Mouse (Mus musculus) kidney, adult 2 months (tissue): ENCODE data around the gene Col6a1. TPM values are rescaled to one million over a fixed set of nuclear protein-coding genes. Genes with fewer than 3 reads are reported as not detected.

Source experiments
- DNase-seq: peaks from one replicate; pipeline ENCODE4 v3.0.0; 2021
- H3K27ac ChIP-seq: fragments of 200-500 bp; 2 replicates; pipeline ENCODE4 v1.5.1; 2012; ENCODE audit warnings: low read depth, low read length, control low read depth, inconsistent platforms; ENCODE audit not compliant: insufficient read depth
- H3K27me3 ChIP-seq: fragments of 200-500 bp; replicated peaks from 2 replicates; pipeline ENCODE4 v1.6.1; 2012; ENCODE audit warnings: mild to moderate bottlenecking, moderate library complexity, low read length, inconsistent platforms; ENCODE audit not compliant: control insufficient read depth, insufficient read depth
- H3K36me3 ChIP-seq: fragments of 200-500 bp; 2 replicates; pipeline ENCODE4 v1.6.1; 2012; ENCODE audit warnings: mild to moderate bottlenecking, moderate library complexity, low read length, inconsistent platforms; ENCODE audit not compliant: control insufficient read depth, insufficient read depth
- H3K4me1 ChIP-seq: fragments of 200-500 bp; 2 replicates; pipeline ENCODE4 v1.6.1; 2011; ENCODE audit warnings: low read length; ENCODE audit not compliant: control insufficient read depth, insufficient read depth
- H3K4me3 ChIP-seq: fragments of 200-500 bp; 2 replicates; pipeline ENCODE4 v1.5.1; 2011; ENCODE audit warnings: mild to moderate bottlenecking, low read depth, low read length, control low read depth; ENCODE audit not compliant: insufficient read depth
- CTCF ChIP-seq: fragments of 200-500 bp; conservative IDR thresholded peaks from 2 replicates; pipeline ENCODE4 v1.5.1; 2011; ENCODE audit warnings: low read depth, mild to moderate bottlenecking, control low read depth, low read length, moderate library complexity, mixed read lengths; ENCODE audit not compliant: insufficient read depth, insufficient read length
- POLR2A ChIP-seq: fragments of 200-500 bp; IDR thresholded peaks from one replicate; pipeline ENCODE4 v1.6.1; 2011; ENCODE audit warnings: low read depth, low read length, control low read depth
- WGBS: fragments of 180-500 bp; shearing (Covaris S2); methylation state at CpG from one replicate; pipeline ENCODE4 v1.1.7; 2018; 5-methylcytosine and 5-hydroxymethylcytosine counted together
- polyA plus RNA-seq: library from polyadenylated mRNA; depleted of rRNA; stranded (reverse); fragments of >200 nt; gene quantifications from 2 replicates; pipeline ENCODE4 v1.2.3, GENCODE M21; 2012

Gene Col6a1
- polyA plus RNA-seq, 1 experiment: 33.2 TPM

DNA sequence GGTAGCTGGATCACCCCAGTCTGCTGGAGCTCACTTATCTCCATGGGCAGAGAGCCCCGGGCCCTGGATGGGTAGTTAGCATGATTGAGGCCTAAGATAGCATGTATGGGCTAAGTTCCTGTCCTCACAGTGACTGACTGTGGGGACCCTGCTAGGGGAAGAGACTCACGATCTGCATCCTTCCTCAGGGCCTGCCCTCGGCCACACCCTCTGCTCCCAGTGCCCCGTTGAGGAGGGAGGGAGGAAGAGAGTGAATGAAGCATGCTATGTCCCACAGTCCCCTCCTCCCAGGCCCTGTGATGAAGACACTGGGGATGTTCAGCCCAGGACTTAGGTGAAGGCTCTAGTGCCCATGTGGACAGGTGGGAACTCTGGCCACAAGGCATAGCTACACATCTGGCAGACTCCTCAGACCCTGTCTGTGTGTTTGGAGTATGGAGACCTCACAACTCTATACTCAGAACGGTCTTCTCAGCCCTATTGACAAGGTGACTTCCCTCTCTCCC, 1.7 kb downstream of the Col6a1 start:
- no peak for DNase-seq
- WGBS: 38% methylated on average over 5 of the region's 5 CpGs
- no peaks in the 10 kb centered on the region for H3K27me3 ChIP-seq
- H3K4me1 ChIP-seq: no peaks in the 10 kb centered on the region
- H3K36me3 ChIP-seq: no peaks in the 10 kb centered on the region
- H3K27ac ChIP-seq: no peak overlapping the region
- TF ChIP-seq POLR2A (no peak), CTCF (no peak)
- H3K4me3 ChIP-seq: no peak overlapping the region

DNA sequence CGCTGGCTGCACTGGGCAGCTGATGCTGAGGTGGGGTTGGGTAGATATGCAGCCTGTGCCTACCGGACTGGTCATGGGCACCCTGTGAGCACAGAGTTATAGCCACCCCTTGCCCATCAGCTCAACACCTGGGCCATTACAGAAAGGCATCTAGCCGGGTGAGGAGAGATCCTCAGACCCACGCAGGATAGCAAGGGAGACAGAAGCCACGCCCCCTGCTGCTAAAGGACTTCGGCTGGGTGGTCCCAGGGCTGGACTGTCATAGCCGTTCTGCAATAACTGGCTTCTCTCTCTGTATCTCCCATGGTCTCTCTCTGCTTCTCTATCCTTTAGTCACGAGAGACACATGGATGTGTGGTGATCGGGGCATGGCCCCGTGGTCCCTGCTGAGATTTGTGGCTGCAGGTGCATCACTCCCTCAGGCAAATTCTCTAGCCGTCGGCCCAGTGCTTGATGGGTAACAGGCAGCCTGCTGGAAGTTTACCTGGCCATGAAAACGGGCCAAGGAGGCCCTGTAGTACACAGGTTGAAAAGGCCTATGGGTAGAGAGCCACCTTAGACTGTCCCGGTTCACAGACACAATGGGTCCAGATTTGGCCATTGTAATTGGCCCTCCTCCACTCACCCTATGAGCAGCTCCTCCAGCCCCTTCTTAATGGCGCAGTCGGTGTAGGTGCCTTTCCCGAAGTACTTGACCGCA, 3.1 kb downstream of the Col6a1 start:
- Histone ChIP-seq H3K27ac (no peak overlapping the region), H3K36me3 (no peaks in the 10 kb centered on the region), H3K27me3 (no peaks in the 10 kb centered on the region), H3K4me1 (no peaks in the 10 kb centered on the region), H3K4me3 (no peak overlapping the region)
- no peak for DNase-seq
- WGBS: 85% methylated on average over 18 of the region's 18 CpGs
- TF ChIP-seq CTCF (no peak), POLR2A (no peak)

DNA sequence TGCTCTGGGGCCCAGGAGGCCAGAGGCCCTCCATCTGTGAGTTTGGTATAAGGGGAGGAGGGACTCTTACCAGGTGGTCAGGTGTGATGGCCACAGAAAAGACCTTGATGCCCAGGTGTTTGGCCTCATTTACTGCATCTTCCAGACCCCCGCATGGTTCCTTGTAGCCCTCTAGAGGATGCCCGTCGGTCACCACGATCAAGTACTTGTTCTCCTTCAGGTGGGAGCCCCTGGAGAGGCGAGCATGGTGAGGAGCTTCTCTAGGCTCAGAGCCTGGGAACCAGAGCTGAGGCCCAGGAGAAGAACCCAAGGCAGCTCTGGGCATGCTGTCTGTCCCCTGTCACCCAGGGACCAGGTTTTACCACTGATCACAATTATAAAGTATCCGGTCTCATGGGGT, 4.2 kb downstream of the Col6a1 start:
- 92% methylated on average over 6 of the region's 6 CpGs for WGBS
- Histone ChIP-seq H3K4me3 (no peak overlapping the region), H3K27ac (no peak overlapping the region), H3K27me3 (no peaks in the 10 kb centered on the region), H3K4me1 (no peaks in the 10 kb centered on the region), H3K36me3 (no peaks in the 10 kb centered on the region)
- no peak for TF ChIP-seq CTCF
- TF ChIP-seq POLR2A: no peak
- DNase-seq: no peak

DNA sequence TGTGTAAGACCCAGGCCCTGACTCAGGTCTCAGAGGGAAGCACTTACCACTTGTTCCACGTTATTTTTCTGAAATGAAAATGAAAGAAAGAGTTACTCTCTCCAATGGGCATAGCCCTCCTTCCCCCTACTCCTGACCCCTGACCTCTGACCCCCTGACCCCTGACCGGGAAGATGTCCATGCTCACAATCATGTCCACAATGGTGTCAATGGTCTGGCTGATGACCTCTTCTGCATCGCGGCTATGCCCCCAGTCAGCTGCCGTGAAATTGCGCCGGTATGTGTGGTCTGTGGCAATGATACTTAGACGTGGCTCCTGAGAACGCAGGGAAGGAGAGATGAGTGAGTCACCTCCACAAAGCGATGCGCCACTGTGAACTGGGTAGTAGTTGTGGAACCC, 4.8 kb downstream of the Col6a1 start:
- TF ChIP-seq CTCF: no peak
- no peak for TF ChIP-seq POLR2A
- no peaks in the 10 kb centered on the region for H3K36me3 ChIP-seq
- no peak for DNase-seq
- H3K4me1 ChIP-seq: no peaks in the 10 kb centered on the region
- no peak overlapping the region for H3K4me3 ChIP-seq
- no peak overlapping the region for H3K27ac ChIP-seq
- H3K27me3 ChIP-seq: no peaks in the 10 kb centered on the region
- 86% methylated on average over 11 of the region's 11 CpGs for WGBS

DNA sequence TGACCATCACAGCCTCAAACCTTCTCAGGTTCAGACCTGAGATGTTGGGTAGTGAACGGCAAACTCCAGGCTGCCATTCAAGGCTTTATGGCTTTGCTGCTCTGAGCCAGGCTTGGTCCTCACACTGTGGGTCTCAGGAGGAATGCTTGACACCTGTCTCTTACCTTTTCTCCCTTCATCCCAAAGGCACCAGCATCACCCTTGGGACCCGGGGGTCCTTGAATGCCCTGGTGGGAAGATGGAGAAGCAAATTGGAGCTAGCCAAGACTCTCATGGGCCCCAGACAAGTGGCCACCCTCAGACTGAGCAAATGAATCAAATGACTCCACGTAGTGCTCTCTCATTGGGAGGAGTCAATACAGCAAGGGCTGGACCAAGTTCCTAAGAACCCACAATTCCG, 8.3 kb downstream of the Col6a1 start:
- WGBS: 91% methylated on average over 4 of the region's 4 CpGs
- no peaks in the 10 kb centered on the region for H3K36me3 ChIP-seq
- H3K27ac ChIP-seq: no peak overlapping the region
- H3K27me3 ChIP-seq: no peaks in the 10 kb centered on the region
- H3K4me3 ChIP-seq: no peak overlapping the region
- no peaks in the 10 kb centered on the region for H3K4me1 ChIP-seq
- TF ChIP-seq POLR2A: no peak
- no peak for TF ChIP-seq CTCF
- no peak for DNase-seq

DNA sequence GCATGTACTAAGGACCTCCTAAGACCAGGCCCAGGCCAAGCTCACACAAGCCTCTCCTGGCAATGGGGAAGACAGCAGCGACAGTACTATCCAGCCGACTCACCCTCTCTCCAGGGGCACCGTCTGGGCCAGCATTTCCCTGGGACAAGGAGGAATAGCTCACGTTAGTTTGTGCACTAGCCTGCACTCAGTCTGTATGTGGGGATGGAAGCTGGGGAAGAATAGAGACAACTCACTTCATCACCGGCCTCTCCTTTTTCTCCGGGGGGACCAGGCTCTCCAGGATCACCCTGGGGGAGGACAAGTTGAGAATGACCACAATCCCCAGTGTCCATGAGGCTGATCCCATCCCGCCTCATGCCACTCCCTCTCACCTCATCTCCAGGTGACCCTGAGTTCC, 8.9 kb downstream of the Col6a1 start:
- H3K4me3 ChIP-seq: no peak overlapping the region
- no peaks in the 10 kb centered on the region for H3K4me1 ChIP-seq
- WGBS: 91% methylated on average over 7 of the region's 7 CpGs
- H3K36me3 ChIP-seq: no peaks in the 10 kb centered on the region
- H3K27me3 ChIP-seq: no peaks in the 10 kb centered on the region
- H3K27ac ChIP-seq: no peak overlapping the region
- TF ChIP-seq POLR2A: no peak
- TF ChIP-seq CTCF: no peak
- no peak for DNase-seq

DNA sequence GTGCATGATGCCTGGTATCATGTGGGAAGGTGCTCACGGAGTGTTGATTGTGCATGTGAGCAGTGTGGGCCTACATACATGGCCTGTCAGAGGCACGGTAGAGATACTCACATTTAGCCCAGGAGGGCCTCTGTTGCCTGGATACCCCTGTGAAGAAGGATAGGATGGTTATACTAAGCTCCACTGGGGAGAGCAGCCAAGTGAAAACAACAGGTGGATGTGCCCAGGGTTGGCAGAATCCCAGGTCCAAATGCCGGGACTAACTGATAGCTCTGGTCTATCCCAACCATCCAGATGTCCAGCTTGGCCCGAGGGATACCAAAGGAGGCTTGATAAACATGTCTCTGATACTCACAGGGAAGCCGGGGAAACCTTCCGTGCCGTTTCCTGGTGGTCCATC, 11.7 kb downstream of the Col6a1 start:
- Histone ChIP-seq H3K4me1 (no peaks in the 10 kb centered on the region), H3K27ac (no peak overlapping the region), H3K4me3 (no peak overlapping the region), H3K27me3 (no peaks in the 10 kb centered on the region), H3K36me3 (no peaks in the 10 kb centered on the region)
- TF ChIP-seq POLR2A (no peak), CTCF (no peak)
- no peak for DNase-seq
- 85% methylated on average over 7 of the region's 7 CpGs for WGBS

DNA sequence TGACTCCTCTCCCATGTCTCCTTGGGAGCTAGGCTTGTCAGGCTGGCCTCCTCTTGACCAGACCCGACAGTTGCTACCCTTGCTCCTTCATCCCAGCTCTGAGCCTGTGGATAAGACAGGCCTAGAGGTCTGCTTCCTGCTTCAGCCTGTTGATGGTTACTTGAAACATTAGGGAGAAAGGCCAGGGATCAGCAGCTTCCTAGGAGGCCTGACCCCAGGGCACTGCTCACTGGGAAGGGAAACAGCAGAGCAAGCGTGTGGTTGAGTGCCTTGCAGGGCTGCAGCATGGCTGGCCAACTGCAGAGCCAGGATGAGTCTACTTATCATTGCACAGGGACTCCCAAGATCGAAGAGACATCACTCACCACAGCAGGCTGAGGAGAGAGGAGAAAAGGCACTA, 13.5 kb downstream of the Col6a1 start:
- peak; percentile 46 for DNase-seq

More for the DNA sequence above, 13.5 kb downstream of the Col6a1 start:
- TF ChIP-seq CTCF: no peak
- TF ChIP-seq POLR2A: no peak
- no peaks in the 10 kb centered on the region for H3K36me3 ChIP-seq
- H3K27ac ChIP-seq: no peak overlapping the region
- no peak overlapping the region for H3K4me3 ChIP-seq
- H3K27me3 ChIP-seq: no peaks in the 10 kb centered on the region
- 70% methylated on average over 3 of the region's 3 CpGs for WGBS
- H3K4me1 ChIP-seq: no peaks in the 10 kb centered on the region
